Mouse (Mus musculus) frontal cortex, adult 2 months (tissue): ENCODE data around the gene Tex21. TPM values are rescaled to one million over a fixed set of nuclear protein-coding genes. Genes with fewer than 3 reads are reported as not detected.
"Not testable (repeated sequence)": the region's sequence is repeated elsewhere in the genome, so short reads cannot be mapped to it uniquely, and the experiment has no call there.

ENCODE experiments used
- DNase-seq, 2 experiments: peaks; one replicate each; pipeline ENCODE4 v3.0.0; 2022; ENCODE audit warnings: low spot score in 1 of 2; ENCODE audit errors: extremely low spot score in 1 of 2
- polyA plus RNA-seq: library from polyadenylated mRNA; depleted of rRNA; stranded (reverse); fragments of >200 nt; gene quantifications from 2 replicates; pipeline ENCODE4 v1.2.3, GENCODE M21; 2012

Gene Tex21
- polyA plus RNA-seq, 1 experiment, result not detected

DNA sequence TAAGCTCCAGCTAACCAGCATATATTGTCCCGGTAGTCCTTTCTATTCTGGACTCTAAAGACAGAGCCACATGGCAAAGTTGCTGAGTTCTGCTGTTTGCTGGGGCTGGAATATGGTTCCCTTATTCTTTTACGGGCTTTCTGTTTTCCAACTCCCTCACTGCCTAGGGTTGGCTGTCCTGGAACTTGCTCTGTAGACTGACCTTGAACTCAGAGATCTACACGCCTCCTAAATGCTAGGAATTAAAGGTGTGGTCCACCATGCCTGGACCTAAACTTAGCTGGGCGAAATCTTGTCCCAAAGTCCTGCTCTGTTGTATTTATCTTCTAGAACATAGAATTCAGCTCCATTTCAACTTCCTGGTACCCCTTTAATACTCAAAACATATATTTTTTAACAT is 15.0 kb upstream of the Tex21 start:
- DNase-seq, result no peak

DNA sequence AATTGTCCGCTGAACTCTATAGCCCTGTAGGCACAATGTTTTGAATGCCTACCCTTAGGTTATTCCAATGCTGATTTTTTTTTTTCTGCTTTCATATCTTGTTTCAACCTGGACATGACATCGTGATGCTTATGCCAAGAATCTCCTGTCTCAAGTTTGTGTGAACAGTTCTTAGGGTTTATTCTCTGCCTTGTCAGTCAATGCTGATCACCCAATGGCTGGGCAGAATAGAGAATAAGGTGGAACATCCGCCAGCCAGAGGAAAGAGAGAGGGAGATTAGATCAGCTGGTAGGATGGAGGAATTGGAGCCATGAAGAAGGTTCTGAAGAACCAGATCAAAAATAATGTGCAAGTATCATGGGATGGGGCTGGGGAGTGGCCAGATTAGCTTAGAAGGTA is 14.1 kb upstream of the Tex21 start:
- no peak for DNase-seq

GRCm38 (mm10) chr12:76256114-76256843 is 9.7 kb upstream of the Tex21 start:
- DNase-seq, result no peak

DNA sequence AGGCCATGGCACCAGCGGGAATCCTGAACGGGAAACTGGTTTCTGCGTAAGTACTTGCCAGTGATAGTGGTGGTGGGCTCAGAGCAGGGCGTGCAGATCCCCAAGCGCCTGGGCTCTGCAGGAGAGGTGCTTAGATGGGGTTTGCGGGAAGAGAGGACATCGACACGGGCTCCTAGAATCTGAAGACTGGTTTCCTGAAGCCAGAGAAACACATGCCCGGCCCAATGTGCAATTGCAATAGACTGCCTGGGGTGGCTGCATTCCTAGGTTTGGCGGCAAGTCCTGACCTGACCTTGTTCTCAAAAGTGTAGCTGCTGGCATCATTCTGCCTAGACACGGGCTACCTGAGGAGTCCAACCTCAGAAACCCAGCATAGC is 8.9 kb upstream of the Tex21 start:
- no peak for DNase-seq

- peak; percentile 96 to 97 for DNase-seq
These were observed 8.4 kb upstream of the Tex21 start, which contains the start of gene Mthfd1 for GRCm38 (mm10) chr12:76254725-76255498. Gene Mthfd1 (plus strand): TSS chr12:76255298.

- DNase-seq, result no peak
These were observed 7.4 kb upstream of the Tex21 start for GRCm38 (mm10) chr12:76253991-76254390.

DNA sequence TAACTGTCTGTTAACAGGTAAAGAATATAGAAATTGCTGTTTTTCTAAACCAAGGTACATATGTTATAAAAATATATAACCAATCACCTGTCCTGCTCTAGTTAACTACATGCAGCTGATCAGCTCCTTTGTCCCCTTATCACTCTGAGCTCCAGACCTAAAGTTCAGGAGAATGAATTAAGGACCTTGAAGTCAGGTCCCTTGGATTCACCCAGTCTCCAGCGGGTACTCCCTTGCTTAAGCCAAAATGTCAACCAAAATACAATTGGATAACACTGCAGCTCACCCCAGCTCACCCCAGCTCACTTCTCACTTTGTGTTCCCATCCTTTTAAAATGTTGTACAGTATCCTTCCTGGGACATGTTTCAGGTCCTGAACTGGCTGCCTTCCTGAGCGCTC is 7.0 kb upstream of the Tex21 start:
- DNase-seq, result no peak

DNA sequence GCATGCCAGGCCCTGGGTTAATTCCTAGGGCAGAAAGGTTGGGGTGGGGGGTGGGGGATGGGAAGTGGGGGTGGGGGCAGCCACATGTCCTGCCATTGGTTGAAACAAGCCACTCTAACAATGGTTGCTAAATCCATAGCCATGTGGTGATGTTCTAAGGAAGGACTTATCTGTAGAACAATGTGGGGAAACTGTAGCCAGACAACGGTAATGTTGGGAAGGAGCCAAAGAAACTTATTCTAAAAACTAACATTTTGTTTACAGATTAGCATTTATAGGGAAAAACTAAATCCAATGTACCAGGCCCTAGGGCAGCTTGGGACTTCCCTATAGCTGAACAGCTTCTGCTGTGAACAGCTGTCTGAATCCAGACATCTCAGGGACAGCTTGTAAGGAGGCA is 6.5 kb upstream of the Tex21 start:
- no peak for DNase-seq

DNA sequence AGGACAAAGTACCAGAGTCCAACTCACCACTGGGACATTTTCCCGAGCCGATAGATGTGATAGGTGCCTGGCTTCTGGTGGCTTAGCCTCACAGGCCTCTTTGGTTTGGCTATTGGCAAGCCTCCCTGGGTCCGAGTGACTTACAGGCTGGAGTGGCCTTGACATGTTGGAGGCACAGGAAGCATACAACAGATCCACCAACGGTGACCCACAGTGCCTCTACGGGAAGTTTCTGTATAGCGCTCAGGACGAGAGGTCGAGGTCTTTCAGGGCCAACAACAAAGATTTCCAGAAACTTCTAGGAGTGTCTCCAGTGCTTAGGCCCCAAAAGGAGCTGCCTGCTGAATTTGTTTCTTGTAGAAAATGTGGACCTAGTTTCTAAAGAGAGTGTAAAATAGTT is 1.6 kb downstream of the Tex21 start:
- DNase-seq, result no peak

GRCm38 (mm10) chr12:76241833-76242232 is 4.7 kb downstream of the Tex21 start:
- no peak for DNase-seq

- DNase-seq, result no peak
These were observed 5.5 kb downstream of the Tex21 start for GRCm38 (mm10) chr12:76241084-76241483.

DNA sequence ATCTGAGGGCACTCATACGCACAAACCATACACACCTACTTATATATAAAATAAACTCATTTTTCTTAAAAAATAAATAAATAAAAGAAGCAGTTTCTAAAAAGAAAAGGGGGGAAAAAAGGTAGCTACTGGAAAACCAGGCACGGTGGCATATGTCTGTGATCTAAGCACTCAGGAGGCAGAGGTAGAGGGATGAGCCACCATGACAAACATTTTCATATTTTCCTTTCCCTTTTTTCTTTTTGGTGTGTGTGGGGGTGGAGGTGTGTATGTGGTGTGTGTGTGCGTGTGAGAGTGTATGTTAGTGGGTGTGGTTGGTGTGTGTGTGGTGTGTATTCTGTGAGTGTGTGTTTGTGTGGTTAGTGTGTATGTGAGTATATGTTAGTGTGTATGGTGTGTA is 5.9 kb downstream of the Tex21 start:
- no peak for DNase-seq

GRCm38 (mm10) chr12:76239839-76240571 is 6.5 kb downstream of the Tex21 start:
- no peak for DNase-seq

DNA sequence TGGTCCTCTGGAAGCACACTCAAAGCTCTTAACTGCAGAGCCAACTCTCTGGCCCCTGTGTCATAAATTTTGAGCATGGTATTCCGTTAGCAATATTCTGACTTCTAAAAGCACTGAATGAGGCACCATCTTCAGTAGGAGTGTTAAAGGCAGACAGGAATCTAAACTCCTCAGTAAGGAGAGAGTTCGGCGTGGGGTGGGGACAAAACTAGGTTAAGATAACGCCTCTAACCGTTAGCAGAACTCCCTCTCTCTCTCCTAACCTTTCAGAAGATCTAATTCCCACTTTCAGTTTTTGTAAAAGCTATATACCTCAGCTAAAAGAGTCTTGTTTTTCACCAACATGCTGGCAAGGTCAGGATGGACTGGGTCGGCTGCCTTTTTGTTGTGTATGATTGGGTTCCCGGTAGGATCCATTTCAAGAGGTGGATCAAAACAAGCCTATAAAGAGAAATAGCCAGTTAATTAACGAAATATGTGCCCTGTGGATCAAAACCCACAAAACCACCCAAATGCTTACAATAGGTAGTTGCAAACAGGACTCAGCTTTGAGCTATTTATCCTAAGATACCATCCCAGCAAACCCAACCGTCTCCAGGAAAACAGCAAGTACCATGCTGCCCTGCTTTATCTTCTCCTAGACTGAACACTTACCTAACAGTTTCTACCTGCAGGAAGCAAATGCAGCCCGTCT is 7.3 kb downstream of the Tex21 start:
- DNase-seq, result no peak

- DNase-seq, result no peak
These were observed 11.3 kb downstream of the Tex21 start for GRCm38 (mm10) chr12:76235253-76235652.

- no peak for DNase-seq
These were observed 15.9 kb downstream of the Tex21 start for GRCm38 (mm10) chr12:76230644-76231043.

GRCm38 (mm10) chr12:76222104-76222503 is 24.4 kb downstream of the Tex21 start:
- DNase-seq, result not testable (repeated sequence)

GRCm38 (mm10) chr12:76216716-76217115 is 29.8 kb downstream of the Tex21 start:
- no peak for DNase-seq

GRCm38 (mm10) chr12:76215121-76215520 is 31.4 kb downstream of the Tex21 start:
- DNase-seq, result no peak

DNA sequence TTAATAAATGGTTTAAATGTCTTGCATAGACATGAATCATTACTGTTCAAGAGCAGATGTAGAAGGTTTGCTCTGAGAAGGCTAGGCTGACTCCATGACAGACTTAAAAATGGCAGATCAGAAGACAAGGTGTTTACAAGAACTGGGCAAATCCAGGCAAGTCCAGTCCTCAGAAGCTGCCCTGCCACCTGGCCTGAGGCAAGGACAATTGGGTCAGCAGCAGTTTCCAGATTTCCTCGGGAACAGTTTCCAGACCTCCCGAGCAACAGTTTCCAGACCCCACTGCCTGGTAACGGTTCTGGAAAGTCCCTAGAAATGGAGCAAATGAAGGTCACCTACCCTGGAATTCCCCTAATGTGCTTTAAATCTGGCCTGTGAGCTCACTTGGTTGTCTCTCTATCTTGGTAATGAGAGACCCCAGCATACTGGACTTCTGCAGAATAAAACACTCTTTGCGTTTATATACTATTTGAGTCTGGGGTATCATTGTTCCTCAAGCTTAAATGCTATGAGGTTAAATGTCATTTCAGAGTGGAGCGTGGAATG is 37.0 kb downstream of the Tex21 start:
- DNase-seq, result no peak

GRCm38 (mm10) chr12:76200326-76200725 is 46.2 kb downstream of the Tex21 start:
- DNase-seq, result no peak
